Mouse (Mus musculus): Measurements from ENCODE around the gene Epb41l1. TPM values are rescaled to one million over a fixed set of nuclear protein-coding genes. Genes with fewer than 3 reads are reported as not detected.
A peak's percentile ranks its signal among the peaks of the same experiment; 100 is the strongest.

The Epb41l1 gene
- polyA plus RNA-seq, 1 experiment from 2014 or later = 0.76 TPM

DNA sequence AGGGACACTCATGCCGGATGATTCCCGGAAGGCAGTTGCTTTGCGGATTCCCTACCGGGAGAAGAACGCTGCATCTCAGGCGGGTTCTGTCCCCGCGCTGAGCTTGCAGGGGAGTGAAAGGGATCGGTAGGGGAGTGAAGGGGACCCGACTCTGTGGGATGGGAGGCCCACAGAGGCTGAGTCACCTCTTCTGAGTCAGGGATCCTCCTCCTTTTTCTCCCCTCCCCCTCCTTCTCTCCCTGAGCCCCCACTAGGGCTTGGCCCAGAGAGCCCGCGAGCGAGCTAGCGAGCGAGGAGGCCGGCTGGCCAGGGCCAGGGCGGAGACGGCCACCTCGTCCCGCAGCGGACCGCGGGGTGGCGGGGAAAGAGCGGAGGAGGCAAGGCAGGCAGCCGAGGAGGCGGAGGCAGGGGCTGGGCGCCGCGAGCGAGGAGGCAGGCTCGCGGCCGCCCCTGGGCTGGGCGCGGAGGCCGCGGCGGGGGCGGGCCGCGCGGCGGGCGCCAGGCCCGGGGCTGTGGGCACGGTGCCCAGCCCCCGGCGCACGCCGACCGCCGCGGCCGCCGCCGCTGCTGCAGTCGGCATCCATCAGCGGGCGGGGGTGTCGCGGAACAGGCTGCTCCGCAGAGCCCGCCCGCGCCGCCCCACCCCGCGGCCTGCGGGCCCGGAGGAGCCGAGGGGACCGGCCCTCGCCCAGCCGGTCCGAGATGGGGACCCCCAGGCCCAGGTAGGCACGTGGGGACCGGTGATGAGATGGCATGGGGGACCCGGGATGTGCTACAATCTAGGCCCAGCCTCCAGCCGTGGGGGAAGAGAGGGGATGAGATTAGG lies 54.8 kb downstream of the Epb41l1 start:
- peak overlapping the region; percentile 88 for H3K9ac ChIP-seq (ENCODE audit: low read length)
- peaks cover 4% of the 10 kb centered on the region for H3K27me3 ChIP-seq (ENCODE audit: control insufficient read depth, insufficient read depth, low read length)
- H3K36me3 ChIP-seq (ENCODE audit: control insufficient read depth, insufficient read depth) = no peaks in the 10 kb centered on the region
- H3K4me2 ChIP-seq (ENCODE audit: low read depth, low read length) = peak overlapping the region; percentile 95
- peak overlapping the region; percentile 82 for H3K27ac ChIP-seq (ENCODE audit: low read length)
- peak overlapping the region; percentile 77 for H3K4me3 ChIP-seq (ENCODE audit: low read length)
- H3K9me3 ChIP-seq (replicated peaks; ENCODE audit: control insufficient read depth, low read length) = no peaks in the 10 kb centered on the region; the same call in 1 of the 2 replicates
- H3K4me1 ChIP-seq (ENCODE audit: control insufficient read depth, insufficient read depth, low read length) = peaks cover 26% of the 10 kb centered on the region
- peak; percentile 75 for ATAC-seq (replicated peaks; ENCODE audit: extremely low read depth, insufficient read depth, low FRiP score)
- 0% methylated on average over 53 of the region's 80 CpGs for WGBS

DNA sequence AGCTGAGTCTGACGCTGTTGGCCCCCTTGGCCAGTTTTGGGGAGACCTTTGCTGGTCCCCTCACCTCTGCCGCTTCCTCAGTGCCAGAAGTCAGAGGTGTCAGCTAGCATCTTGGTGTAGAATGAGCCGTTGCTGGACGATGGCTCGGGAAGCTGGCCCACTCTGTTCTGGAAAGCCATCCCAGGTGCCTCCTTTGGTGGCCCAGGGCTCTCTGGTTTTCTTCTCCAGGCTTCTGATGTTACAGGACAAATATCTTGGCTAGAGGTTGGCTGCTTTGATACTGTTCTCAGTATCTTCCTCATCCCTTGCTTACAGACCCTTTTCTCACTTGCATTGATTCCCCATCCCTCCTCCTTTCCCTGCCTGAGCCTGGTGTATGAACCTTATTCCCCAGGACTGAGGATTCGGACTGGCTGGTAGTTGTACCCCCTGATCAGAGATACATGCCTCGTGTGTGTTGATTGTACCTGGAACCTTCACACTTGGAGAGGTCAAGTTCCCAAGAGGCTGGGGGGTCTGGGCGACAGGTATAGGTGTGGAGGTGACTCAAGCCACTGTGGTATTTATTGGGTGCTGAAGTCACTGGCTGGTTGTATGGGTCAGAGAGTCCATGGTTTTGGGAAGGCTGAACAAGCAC lies 55.5 kb downstream of the Epb41l1 start:
- WGBS = 29% methylated on average over 8 of the region's 8 CpGs
- Histone ChIP-seq H3K9me3 (replicated peaks; ENCODE audit: control insufficient read depth, low read length) (no peaks in the 10 kb centered on the region; the same call in 1 of the 2 replicates), H3K27ac (ENCODE audit: low read length) (peak overlapping the region; percentile 61), H3K4me3 (ENCODE audit: low read length) (peak overlapping the region; percentile 77), H3K4me1 (ENCODE audit: control insufficient read depth, insufficient read depth, low read length) (peaks cover 26% of the 10 kb centered on the region), H3K27me3 (ENCODE audit: control insufficient read depth, insufficient read depth, low read length) (peaks cover 4% of the 10 kb centered on the region), H3K4me2 (ENCODE audit: low read depth, low read length) (peak overlapping the region; percentile 95), H3K9ac (ENCODE audit: low read length) (peak overlapping the region; percentile 88), H3K36me3 (ENCODE audit: control insufficient read depth, insufficient read depth) (no peaks in the 10 kb centered on the region)
- ATAC-seq (replicated peaks; ENCODE audit: extremely low read depth, insufficient read depth, low FRiP score) = no peak

DNA sequence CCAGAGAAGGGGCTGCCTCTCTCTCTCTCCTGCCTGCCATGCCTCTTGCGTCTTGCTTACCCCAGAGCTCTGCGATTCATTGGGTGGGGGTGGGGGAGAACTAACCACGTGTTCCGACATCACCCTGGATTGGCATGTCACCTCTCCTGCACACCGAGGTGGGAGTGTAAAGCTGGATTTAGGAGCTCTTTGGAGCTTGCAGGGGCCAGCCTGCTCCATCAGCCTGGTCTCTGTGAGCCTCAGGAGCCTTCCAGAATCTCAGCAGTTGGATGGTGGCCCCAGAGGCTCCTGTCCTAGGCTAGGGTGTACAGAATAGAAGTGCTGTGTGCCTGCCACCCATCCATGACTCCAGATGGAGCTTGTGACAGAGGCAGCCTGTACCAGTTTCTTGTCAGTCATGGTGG lies 56.0 kb downstream of the Epb41l1 start:
- ATAC-seq (replicated peaks; ENCODE audit: extremely low read depth, insufficient read depth, low FRiP score) = no peak
- Histone ChIP-seq H3K4me2 (ENCODE audit: low read depth, low read length) (no peak overlapping the region; the same call in 1 of the 2 replicates), H3K9me3 (replicated peaks; ENCODE audit: control insufficient read depth, low read length) (no peaks in the 10 kb centered on the region; the same call in 1 of the 2 replicates), H3K4me1 (ENCODE audit: control insufficient read depth, insufficient read depth, low read length) (peaks cover 26% of the 10 kb centered on the region), H3K9ac (ENCODE audit: low read length) (no peak overlapping the region), H3K4me3 (ENCODE audit: low read length) (no peak overlapping the region), H3K27me3 (ENCODE audit: control insufficient read depth, insufficient read depth, low read length) (peaks cover 4% of the 10 kb centered on the region), H3K36me3 (ENCODE audit: control insufficient read depth, insufficient read depth) (no peaks in the 10 kb centered on the region), H3K27ac (ENCODE audit: low read length) (no peak overlapping the region)
- 41% methylated on average over 5 of the region's 5 CpGs for WGBS

DNA sequence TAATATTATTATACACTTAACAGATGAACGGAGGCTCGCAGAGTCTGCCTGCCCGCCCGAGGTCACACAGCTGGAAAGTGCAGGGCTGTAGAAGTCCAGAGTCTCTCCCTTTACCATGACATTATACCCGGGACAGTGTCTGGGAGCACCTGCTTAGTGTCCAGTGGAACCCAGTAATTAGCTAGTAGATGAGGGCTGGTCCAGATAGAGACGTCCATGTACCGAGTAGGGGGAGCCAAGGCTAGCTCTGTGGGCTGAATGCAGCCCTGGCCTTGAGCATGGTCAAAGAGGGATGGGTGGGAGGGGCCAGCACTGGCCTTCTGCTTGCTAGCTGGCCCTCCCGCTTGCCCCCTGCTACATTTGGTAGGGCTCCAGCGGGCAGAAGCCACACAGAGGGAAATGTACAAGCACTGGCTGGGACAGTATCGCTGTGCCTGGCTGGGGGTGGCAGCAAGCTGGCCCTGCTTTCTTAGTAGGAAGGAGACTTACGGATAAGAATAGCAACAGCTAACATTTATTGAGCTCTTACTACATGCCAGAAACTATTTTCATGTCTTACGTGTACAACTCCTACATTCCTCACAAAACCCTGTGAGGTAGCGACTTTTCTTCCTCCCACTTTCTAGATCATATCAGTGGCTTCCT lies 57.5 kb downstream of the Epb41l1 start:
- 69% methylated on average over 13 of the region's 13 CpGs for WGBS
- no peak overlapping the region for H3K4me2 ChIP-seq (ENCODE audit: low read depth, low read length)
- H3K9ac ChIP-seq (ENCODE audit: low read length) = no peak overlapping the region
- H3K4me3 ChIP-seq (ENCODE audit: low read length) = no peak overlapping the region
- no peak overlapping the region for H3K27ac ChIP-seq (ENCODE audit: low read length)
- no peaks in the 10 kb centered on the region; the same call in 1 of the 2 replicates for H3K9me3 ChIP-seq (replicated peaks; ENCODE audit: control insufficient read depth, low read length)
- no peaks in the 10 kb centered on the region for H3K36me3 ChIP-seq (ENCODE audit: control insufficient read depth, insufficient read depth)
- peaks cover 4% of the 10 kb centered on the region for H3K27me3 ChIP-seq (ENCODE audit: control insufficient read depth, insufficient read depth, low read length)
- no peak for ATAC-seq (replicated peaks; ENCODE audit: extremely low read depth, insufficient read depth, low FRiP score)
- H3K4me1 ChIP-seq (ENCODE audit: control insufficient read depth, insufficient read depth, low read length) = peaks cover 22% of the 10 kb centered on the region

DNA sequence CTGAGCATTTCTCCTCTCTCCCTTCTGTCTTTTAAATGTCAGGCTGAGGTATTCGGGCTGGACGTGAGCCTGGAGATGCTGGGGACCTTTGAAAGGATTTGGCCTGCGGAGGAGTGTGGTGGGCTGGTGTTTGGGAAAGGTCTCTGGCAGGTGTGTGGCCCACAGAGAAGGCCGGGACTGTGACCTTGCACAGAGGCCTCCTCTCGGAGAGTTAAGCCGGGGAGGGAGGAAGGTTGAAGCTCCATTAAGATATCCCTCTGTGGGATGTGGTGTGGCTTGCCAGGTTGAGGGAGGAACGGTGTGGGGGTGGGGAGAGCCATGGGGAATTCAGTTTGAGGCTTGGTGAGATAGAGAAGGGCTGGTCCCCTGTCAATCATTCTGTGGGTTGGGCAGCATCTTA lies 59.1 kb downstream of the Epb41l1 start:
- Histone ChIP-seq H3K9ac (ENCODE audit: low read length) (no peak overlapping the region), H3K4me1 (ENCODE audit: control insufficient read depth, insufficient read depth, low read length) (peaks cover 8% of the 10 kb centered on the region), H3K27me3 (ENCODE audit: control insufficient read depth, insufficient read depth, low read length) (peaks cover 4% of the 10 kb centered on the region), H3K9me3 (replicated peaks; ENCODE audit: control insufficient read depth, low read length) (no peaks in the 10 kb centered on the region; the same call in 1 of the 2 replicates), H3K27ac (ENCODE audit: low read length) (no peak overlapping the region), H3K4me2 (ENCODE audit: low read depth, low read length) (no peak overlapping the region), H3K4me3 (ENCODE audit: low read length) (no peak overlapping the region), H3K36me3 (ENCODE audit: control insufficient read depth, insufficient read depth) (no peaks in the 10 kb centered on the region)
- 43% methylated on average over 7 of the region's 7 CpGs for WGBS
- ATAC-seq (replicated peaks; ENCODE audit: extremely low read depth, insufficient read depth, low FRiP score) = no peak

DNA sequence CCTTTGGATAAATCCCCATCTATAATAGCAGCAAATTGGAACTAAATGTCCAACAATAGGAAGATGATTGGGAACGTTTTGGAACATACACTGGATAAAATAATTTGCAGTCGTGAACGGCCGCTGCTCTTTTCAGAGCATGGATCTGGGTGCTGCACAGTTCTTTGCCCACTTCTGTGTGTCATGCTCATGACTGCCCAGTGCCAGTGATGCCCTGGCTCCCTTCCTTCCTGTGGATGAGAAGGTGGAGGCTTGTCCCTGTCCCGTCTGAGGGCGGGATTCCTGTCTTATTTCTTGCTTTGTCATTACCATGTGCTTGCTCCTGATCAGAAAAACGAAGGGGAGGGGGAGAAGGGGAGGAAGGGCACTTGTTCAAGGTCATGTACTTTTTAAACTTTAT lies 59.6 kb downstream of the Epb41l1 start:
- ATAC-seq (replicated peaks; ENCODE audit: extremely low read depth, insufficient read depth, low FRiP score) = no peak
- peaks cover 4% of the 10 kb centered on the region for H3K27me3 ChIP-seq (ENCODE audit: control insufficient read depth, insufficient read depth, low read length)
- WGBS = 81% methylated on average over 7 of the region's 7 CpGs

DNA sequence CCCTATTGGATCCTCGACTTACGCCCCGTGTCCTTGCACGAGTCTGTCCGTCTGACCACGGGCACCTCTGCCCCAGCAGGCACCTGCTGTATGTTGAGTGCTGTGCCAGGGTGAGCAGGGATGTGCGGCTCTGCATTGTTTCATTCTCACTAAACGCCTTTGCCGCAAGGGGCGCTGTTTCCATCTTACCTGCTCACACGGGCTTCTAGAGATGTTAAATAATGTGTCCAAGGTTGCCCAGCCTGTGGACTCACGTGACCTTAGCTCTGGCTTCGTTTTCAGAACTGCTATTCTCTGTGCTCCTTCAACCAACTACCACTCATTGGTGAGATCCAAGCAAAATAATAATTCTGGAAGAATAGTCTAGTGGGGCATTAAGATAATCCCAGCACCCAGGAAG lies 61.6 kb downstream of the Epb41l1 start:
- Histone ChIP-seq H3K36me3 (ENCODE audit: control insufficient read depth, insufficient read depth) (no peaks in the 10 kb centered on the region), H3K4me2 (ENCODE audit: low read depth, low read length) (no peak overlapping the region), H3K27me3 (ENCODE audit: control insufficient read depth, insufficient read depth, low read length) (peaks cover 3% of the 10 kb centered on the region), H3K27ac (ENCODE audit: low read length) (no peak overlapping the region), H3K9ac (ENCODE audit: low read length) (no peak overlapping the region), H3K9me3 (replicated peaks; ENCODE audit: control insufficient read depth, low read length) (no peaks in the 10 kb centered on the region; the same call in 1 of the 2 replicates), H3K4me1 (ENCODE audit: control insufficient read depth, insufficient read depth, low read length) (peaks cover 2% of the 10 kb centered on the region; the same call in 1 of the 2 replicates), H3K4me3 (ENCODE audit: low read length) (no peak overlapping the region)
- ATAC-seq (replicated peaks; ENCODE audit: extremely low read depth, insufficient read depth, low FRiP score) = no peak
- WGBS = 34% methylated on average over 13 of the region's 13 CpGs

More for the DNA sequence above, 59.6 kb downstream of the Epb41l1 start:
- H3K9ac ChIP-seq (ENCODE audit: low read length) = no peak overlapping the region
- no peak overlapping the region for H3K27ac ChIP-seq (ENCODE audit: low read length)
- no peak overlapping the region for H3K4me3 ChIP-seq (ENCODE audit: low read length)
- no peak overlapping the region for H3K4me2 ChIP-seq (ENCODE audit: low read depth, low read length)
- no peaks in the 10 kb centered on the region for H3K36me3 ChIP-seq (ENCODE audit: control insufficient read depth, insufficient read depth)
- H3K4me1 ChIP-seq (ENCODE audit: control insufficient read depth, insufficient read depth, low read length) = peaks cover 4% of the 10 kb centered on the region; the same call in 1 of the 2 replicates
- no peaks in the 10 kb centered on the region; the same call in 1 of the 2 replicates for H3K9me3 ChIP-seq (replicated peaks; ENCODE audit: control insufficient read depth, low read length)

DNA sequence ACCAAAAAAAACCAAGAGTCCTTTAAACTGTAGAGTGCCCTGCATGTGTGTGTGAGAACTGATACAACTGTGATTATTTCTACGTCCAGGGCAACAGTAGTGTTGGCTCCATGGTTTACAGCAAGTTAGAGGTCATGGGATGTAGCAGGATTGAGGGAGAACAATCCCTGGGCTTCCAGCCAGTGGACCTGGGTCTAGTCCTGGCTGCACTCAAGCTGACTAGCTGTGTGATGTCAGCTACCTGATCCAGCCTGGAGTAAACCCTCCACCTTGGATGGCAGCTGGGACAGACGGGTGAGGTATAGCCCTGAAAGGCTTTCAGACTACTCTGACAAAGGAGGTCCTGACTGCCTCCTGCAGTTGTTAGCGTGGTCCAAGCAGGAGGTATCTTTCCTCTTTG lies 62.1 kb downstream of the Epb41l1 start:
- Histone ChIP-seq H3K36me3 (ENCODE audit: control insufficient read depth, insufficient read depth) (no peaks in the 10 kb centered on the region), H3K9me3 (replicated peaks; ENCODE audit: control insufficient read depth, low read length) (no peaks in the 10 kb centered on the region; the same call in 1 of the 2 replicates), H3K4me2 (ENCODE audit: low read depth, low read length) (no peak overlapping the region), H3K27me3 (ENCODE audit: control insufficient read depth, insufficient read depth, low read length) (no peaks in the 10 kb centered on the region), H3K9ac (ENCODE audit: low read length) (no peak overlapping the region), H3K4me3 (ENCODE audit: low read length) (no peak overlapping the region), H3K4me1 (ENCODE audit: control insufficient read depth, insufficient read depth, low read length) (peaks cover 2% of the 10 kb centered on the region; the same call in 1 of the 2 replicates), H3K27ac (ENCODE audit: low read length) (no peak overlapping the region)
- no peak for ATAC-seq (replicated peaks; ENCODE audit: extremely low read depth, insufficient read depth, low FRiP score)
- 85% methylated on average over 3 of the region's 3 CpGs for WGBS

Data from heart, embryonic 16.5 days (tissue).